Mouse (Mus musculus): ENCODE data around the gene Epb41l2. TPM values are rescaled to one million over a fixed set of nuclear protein-coding genes. Genes with fewer than 3 reads are reported as not detected.

Gene Epb41l2
- polyA plus RNA-seq, 1 experiment = 47.5 TPM

DNA sequence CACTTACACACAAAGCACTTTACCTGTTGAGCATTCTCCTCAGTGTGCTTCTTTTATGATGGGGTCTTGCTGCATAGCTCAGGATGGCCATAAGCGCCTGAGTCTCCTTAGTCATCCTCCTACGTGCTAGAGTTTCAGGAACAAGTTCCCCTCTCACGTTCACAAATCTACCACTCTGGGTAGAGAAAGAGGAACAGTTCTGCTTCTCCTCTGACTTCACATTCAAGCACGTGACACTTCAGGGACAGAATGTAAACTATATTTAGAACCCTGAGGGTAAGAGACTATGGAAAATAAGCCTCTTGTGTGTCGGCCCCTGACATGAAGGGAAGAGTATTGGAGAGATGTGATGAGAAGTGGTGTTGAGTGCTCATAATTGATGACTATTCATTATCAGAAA, 41.2 kb upstream of the Epb41l2 start:
- no peaks in the 10 kb centered on the region for H3K27me3 ChIP-seq (ENCODE audit: control insufficient read depth, insufficient read depth, low read length)
- DNase-seq = no peak
- H3K4me1 ChIP-seq (replicated peaks; ENCODE audit: control insufficient read depth, insufficient read depth, low read length) = no peaks in the 10 kb centered on the region
- no peak overlapping the region for H3K4me3 ChIP-seq (ENCODE audit: control insufficient read depth, insufficient read depth, low read length)
- H3K27ac ChIP-seq (ENCODE audit: control insufficient read depth, insufficient read depth, low read length) = no peak overlapping the region
- H3K36me3 ChIP-seq (ENCODE audit: control insufficient read depth, insufficient read depth, low read length) = no peaks in the 10 kb centered on the region
- WGBS = 24% methylated on average over 5 of the region's 5 CpGs
- TF ChIP-seq POLR2A (IDR thresholded peaks at IDR 0.05; ENCODE audit: control insufficient read depth, extremely low read depth, insufficient read depth, low read length, poor library complexity) (no peak), CTCF (IDR thresholded peaks at IDR 0.05; ENCODE audit: borderline replicate concordance, control insufficient read depth, extremely low read depth, insufficient read depth, low read length, poor library complexity) (no peak)

DNA sequence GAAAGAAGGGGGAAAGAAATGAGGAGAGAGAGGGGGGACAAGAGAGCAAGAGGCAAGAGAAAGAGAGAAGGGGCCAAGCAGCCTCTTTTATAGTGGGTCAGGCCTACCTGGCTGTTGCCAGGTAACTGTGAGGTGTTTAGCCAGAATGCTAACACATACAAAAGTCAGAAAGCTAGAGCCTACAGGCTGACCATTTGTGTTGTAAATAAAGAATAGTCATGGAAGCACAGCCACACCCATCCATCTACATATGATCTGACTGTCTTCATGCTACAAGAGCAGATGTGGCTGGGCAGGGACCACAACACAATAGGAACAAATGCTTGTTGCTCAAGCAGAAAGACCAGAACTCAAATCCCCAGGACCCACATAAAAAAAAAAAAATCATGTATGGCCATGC, 40.1 kb upstream of the Epb41l2 start:
- DNase-seq = no peak
- Histone ChIP-seq H3K4me3 (ENCODE audit: control insufficient read depth, insufficient read depth, low read length) (no peak overlapping the region), H3K4me1 (replicated peaks; ENCODE audit: control insufficient read depth, insufficient read depth, low read length) (no peaks in the 10 kb centered on the region), H3K27ac (ENCODE audit: control insufficient read depth, insufficient read depth, low read length) (no peak overlapping the region), H3K36me3 (ENCODE audit: control insufficient read depth, insufficient read depth, low read length) (no peaks in the 10 kb centered on the region), H3K27me3 (ENCODE audit: control insufficient read depth, insufficient read depth, low read length) (no peaks in the 10 kb centered on the region)
- TF ChIP-seq POLR2A (IDR thresholded peaks at IDR 0.05; ENCODE audit: control insufficient read depth, extremely low read depth, insufficient read depth, low read length, poor library complexity) (no peak), CTCF (IDR thresholded peaks at IDR 0.05; ENCODE audit: borderline replicate concordance, control insufficient read depth, extremely low read depth, insufficient read depth, low read length, poor library complexity) (no peak)

- no peak overlapping the region for H3K4me3 ChIP-seq (ENCODE audit: control insufficient read depth, insufficient read depth, low read length)
- no peaks in the 10 kb centered on the region for H3K4me1 ChIP-seq (replicated peaks; ENCODE audit: control insufficient read depth, insufficient read depth, low read length)
- H3K27ac ChIP-seq (ENCODE audit: control insufficient read depth, insufficient read depth, low read length) = no peak overlapping the region
- no peaks in the 10 kb centered on the region for H3K36me3 ChIP-seq (ENCODE audit: control insufficient read depth, insufficient read depth, low read length)
- 81% methylated on average over 4 of the region's 4 CpGs for WGBS
- H3K27me3 ChIP-seq (ENCODE audit: control insufficient read depth, insufficient read depth, low read length) = no peaks in the 10 kb centered on the region
- no peak for TF ChIP-seq CTCF (IDR thresholded peaks at IDR 0.05; ENCODE audit: borderline replicate concordance, control insufficient read depth, extremely low read depth, insufficient read depth, low read length, poor library complexity)
- TF ChIP-seq POLR2A (IDR thresholded peaks at IDR 0.05; ENCODE audit: control insufficient read depth, extremely low read depth, insufficient read depth, low read length, poor library complexity) = no peak
- no peak for DNase-seq
Measured at GRCm38 (mm10) chr10:25321198-25321597, 38.4 kb upstream of the Epb41l2 start.

- WGBS = 85% methylated on average over 4 of the region's 4 CpGs
Measured at GRCm38 (mm10) chr10:25325690-25326089, 33.9 kb upstream of the Epb41l2 start.

GRCm38 (mm10) chr10:25327511-25327910, 32.1 kb upstream of the Epb41l2 start:
- no peak overlapping the region for H3K27ac ChIP-seq (ENCODE audit: control insufficient read depth, insufficient read depth, low read length)
- H3K27me3 ChIP-seq (ENCODE audit: control insufficient read depth, insufficient read depth, low read length) = no peaks in the 10 kb centered on the region
- TF ChIP-seq POLR2A (IDR thresholded peaks at IDR 0.05; ENCODE audit: control insufficient read depth, extremely low read depth, insufficient read depth, low read length, poor library complexity) = no peak
- TF ChIP-seq CTCF (IDR thresholded peaks at IDR 0.05; ENCODE audit: borderline replicate concordance, control insufficient read depth, extremely low read depth, insufficient read depth, low read length, poor library complexity) = no peak
- WGBS = 85% methylated on average over 6 of the region's 6 CpGs
- no peaks in the 10 kb centered on the region for H3K4me1 ChIP-seq (replicated peaks; ENCODE audit: control insufficient read depth, insufficient read depth, low read length)
- DNase-seq = no peak
- no peaks in the 10 kb centered on the region for H3K36me3 ChIP-seq (ENCODE audit: control insufficient read depth, insufficient read depth, low read length)
- H3K4me3 ChIP-seq (ENCODE audit: control insufficient read depth, insufficient read depth, low read length) = no peak overlapping the region

More at GRCm38 (mm10) chr10:25325690-25326089, 33.9 kb upstream of the Epb41l2 start:
- no peak for DNase-seq
- H3K36me3 ChIP-seq (ENCODE audit: control insufficient read depth, insufficient read depth, low read length) = no peaks in the 10 kb centered on the region
- H3K27ac ChIP-seq (ENCODE audit: control insufficient read depth, insufficient read depth, low read length) = no peak overlapping the region
- H3K27me3 ChIP-seq (ENCODE audit: control insufficient read depth, insufficient read depth, low read length) = no peaks in the 10 kb centered on the region
- H3K4me1 ChIP-seq (replicated peaks; ENCODE audit: control insufficient read depth, insufficient read depth, low read length) = no peaks in the 10 kb centered on the region
- TF ChIP-seq CTCF (IDR thresholded peaks at IDR 0.05; ENCODE audit: borderline replicate concordance, control insufficient read depth, extremely low read depth, insufficient read depth, low read length, poor library complexity) (no peak), POLR2A (IDR thresholded peaks at IDR 0.05; ENCODE audit: control insufficient read depth, extremely low read depth, insufficient read depth, low read length, poor library complexity) (no peak)
- no peak overlapping the region for H3K4me3 ChIP-seq (ENCODE audit: control insufficient read depth, insufficient read depth, low read length)

- Histone ChIP-seq H3K27me3 (ENCODE audit: control insufficient read depth, insufficient read depth, low read length) (no peaks in the 10 kb centered on the region), H3K27ac (ENCODE audit: control insufficient read depth, insufficient read depth, low read length) (no peak overlapping the region), H3K36me3 (ENCODE audit: control insufficient read depth, insufficient read depth, low read length) (no peaks in the 10 kb centered on the region), H3K4me1 (replicated peaks; ENCODE audit: control insufficient read depth, insufficient read depth, low read length) (no peaks in the 10 kb centered on the region), H3K4me3 (ENCODE audit: control insufficient read depth, insufficient read depth, low read length) (no peak overlapping the region)
- 93% methylated on average over 7 of the region's 7 CpGs for WGBS
- DNase-seq = no peak
- no peak for TF ChIP-seq POLR2A (IDR thresholded peaks at IDR 0.05; ENCODE audit: control insufficient read depth, extremely low read depth, insufficient read depth, low read length, poor library complexity)
- no peak for TF ChIP-seq CTCF (IDR thresholded peaks at IDR 0.05; ENCODE audit: borderline replicate concordance, control insufficient read depth, extremely low read depth, insufficient read depth, low read length, poor library complexity)
Measured at GRCm38 (mm10) chr10:25330094-25330493, 29.5 kb upstream of the Epb41l2 start.
